Mouse (Mus musculus): ENCODE results near the gene Chek2. TPM values are rescaled to one million over a fixed set of nuclear protein-coding genes. Genes with fewer than 3 reads are reported as not detected.
A peak's percentile ranks its signal among the peaks of the same experiment; 100 is the strongest.
"Not testable (repeated sequence)": the region's sequence is repeated elsewhere in the genome, so short reads cannot be mapped to it uniquely, and the experiment has no call there.

The Chek2 gene
- polyA plus RNA-seq, 1 experiment from 2014 or later: 29.3 TPM

GRCm38 (mm10) chr5:110877666-110878505, 38.1 kb downstream of the Chek2 start:
- no peaks in the 10 kb centered on the region; the same call in 1 of the 2 replicates for H3K36me3 ChIP-seq (ENCODE audit: control insufficient read depth, insufficient read depth, low read length)
- H3K9ac ChIP-seq (ENCODE audit: low read length): no peak overlapping the region
- 77% methylated on average over 5 of the region's 5 CpGs for WGBS
- H3K4me3 ChIP-seq (ENCODE audit: low read depth, low read length): no peak overlapping the region
- H3K27me3 ChIP-seq (ENCODE audit: control insufficient read depth, insufficient read depth, low read length): no peaks in the 10 kb centered on the region
- no peaks in the 10 kb centered on the region for H3K9me3 ChIP-seq (ENCODE audit: control insufficient read depth, low read length)
- H3K27ac ChIP-seq (replicated peaks; ENCODE audit: low read depth, low read length): no peak overlapping the region
- ATAC-seq (ENCODE audit: insufficient number of reproducible peaks, low FRiP score, low TSS enrichment, low read depth) (no peak), DNase-seq (ENCODE audit: low spot score) (no peak)
- no peak overlapping the region for H3K4me2 ChIP-seq (ENCODE audit: low read depth, severe bottlenecking)
- H3K4me1 ChIP-seq (ENCODE audit: control insufficient read depth, insufficient read depth, low read length): peaks cover 11% of the 10 kb centered on the region

GRCm38 (mm10) chr5:110878526-110878925, 38.7 kb downstream of the Chek2 start:
- not testable (repeated sequence) for H3K9me3 ChIP-seq (ENCODE audit: control insufficient read depth, low read length); H3K4me3 ChIP-seq (ENCODE audit: low read depth, low read length); ATAC-seq (ENCODE audit: insufficient number of reproducible peaks, low FRiP score, low TSS enrichment, low read depth); H3K4me2 ChIP-seq (ENCODE audit: low read depth, severe bottlenecking); H3K27ac ChIP-seq (replicated peaks; ENCODE audit: low read depth, low read length); H3K9ac ChIP-seq (ENCODE audit: low read length); H3K36me3 ChIP-seq (ENCODE audit: control insufficient read depth, insufficient read depth, low read length); H3K27me3 ChIP-seq (ENCODE audit: control insufficient read depth, insufficient read depth, low read length); DNase-seq (ENCODE audit: low spot score)
- H3K4me1 ChIP-seq (ENCODE audit: control insufficient read depth, insufficient read depth, low read length): peaks cover 11% of the 10 kb centered on the region
- 97% methylated on average over 1 of the region's 1 CpGs for WGBS

- Histone ChIP-seq H3K36me3 (ENCODE audit: control insufficient read depth, insufficient read depth, low read length) (no peaks in the 10 kb centered on the region; the same call in 1 of the 2 replicates), H3K9ac (ENCODE audit: low read length) (peak overlapping the region; percentile 97), H3K4me3 (ENCODE audit: low read depth, low read length) (peak overlapping the region; percentile 85), H3K4me2 (ENCODE audit: low read depth, severe bottlenecking) (peak overlapping the region; percentile 64), H3K4me1 (ENCODE audit: control insufficient read depth, insufficient read depth, low read length) (peaks cover 11% of the 10 kb centered on the region), H3K9me3 (ENCODE audit: control insufficient read depth, low read length) (no peaks in the 10 kb centered on the region), H3K27ac (replicated peaks; ENCODE audit: low read depth, low read length) (no peak overlapping the region), H3K27me3 (ENCODE audit: control insufficient read depth, insufficient read depth, low read length) (no peaks in the 10 kb centered on the region)
- DNase-seq (ENCODE audit: low spot score) (no peak), ATAC-seq (ENCODE audit: insufficient number of reproducible peaks, low FRiP score, low TSS enrichment, low read depth) (no peak)
- 63% methylated on average over 7 of the region's 7 CpGs for WGBS
Measured at GRCm38 (mm10) chr5:110879042-110879441, 39.3 kb downstream of the Chek2 start.

- H3K9me3 ChIP-seq (ENCODE audit: control insufficient read depth, low read length): no peaks in the 10 kb centered on the region
- H3K9ac ChIP-seq (ENCODE audit: low read length): peak within 1 kb of the TSS; percentile 97
- H3K4me1 ChIP-seq (ENCODE audit: control insufficient read depth, insufficient read depth, low read length): peaks cover 11% of the 10 kb centered on the region
- peak; percentile 92 for DNase-seq (ENCODE audit: low spot score)
- H3K4me2 ChIP-seq (ENCODE audit: low read depth, severe bottlenecking): peak within 1 kb of the TSS; percentile 64
- under 1% methylated on average over 100 of the region's 101 CpGs for whole genome bisulfite sequencing
- peak within 1 kb of the TSS; percentile 85 for H3K4me3 ChIP-seq (ENCODE audit: low read depth, low read length)
- H3K36me3 ChIP-seq (ENCODE audit: control insufficient read depth, insufficient read depth, low read length): no peaks in the 10 kb centered on the region; the same call in 1 of the 2 replicates
- H3K27me3 ChIP-seq (ENCODE audit: control insufficient read depth, insufficient read depth, low read length): no peaks in the 10 kb centered on the region
- peak within 1 kb of the TSS; percentile 65 for H3K27ac ChIP-seq (replicated peaks; ENCODE audit: low read depth, low read length)
- ATAC-seq (ENCODE audit: insufficient number of reproducible peaks, low FRiP score, low TSS enrichment, low read depth): peak; percentile 78
Measured at GRCm38 (mm10) chr5:110879584-110880374, 40.0 kb downstream of the Chek2 start, which contains the start of gene Ttc28. Ttc28 (plus strand) TSS chr5:110879803.

- Histone ChIP-seq H3K27me3 (ENCODE audit: control insufficient read depth, insufficient read depth, low read length) (no peaks in the 10 kb centered on the region), H3K4me1 (ENCODE audit: control insufficient read depth, insufficient read depth, low read length) (no peaks in the 10 kb centered on the region), H3K9ac (ENCODE audit: low read length) (no peak overlapping the region), H3K9me3 (ENCODE audit: control insufficient read depth, low read length) (no peaks in the 10 kb centered on the region), H3K36me3 (ENCODE audit: control insufficient read depth, insufficient read depth, low read length) (no peaks in the 10 kb centered on the region; the same call in 1 of the 2 replicates), H3K4me2 (ENCODE audit: low read depth, severe bottlenecking) (no peak overlapping the region), H3K27ac (replicated peaks; ENCODE audit: low read depth, low read length) (no peak overlapping the region), H3K4me3 (ENCODE audit: low read depth, low read length) (no peak overlapping the region)
- DNase-seq (ENCODE audit: low spot score) (no peak), ATAC-seq (ENCODE audit: insufficient number of reproducible peaks, low FRiP score, low TSS enrichment, low read depth) (no peak)
- WGBS: 90% methylated on average over 4 of the region's 4 CpGs
Measured at GRCm38 (mm10) chr5:110888596-110888995, 48.8 kb downstream of the Chek2 start.

GRCm38 (mm10) chr5:110889945-110890344, 50.2 kb downstream of the Chek2 start:
- H3K36me3 ChIP-seq (ENCODE audit: control insufficient read depth, insufficient read depth, low read length): peaks cover 3% of the 10 kb centered on the region; the same call in 1 of the 2 replicates
- DNase-seq (ENCODE audit: low spot score): no peak
- H3K9ac ChIP-seq (ENCODE audit: low read length): no peak overlapping the region
- no peak for ATAC-seq (ENCODE audit: insufficient number of reproducible peaks, low FRiP score, low TSS enrichment, low read depth)
- 81% methylated on average over 1 of the region's 1 CpGs for WGBS
- H3K4me3 ChIP-seq (ENCODE audit: low read depth, low read length): no peak overlapping the region
- H3K4me1 ChIP-seq (ENCODE audit: control insufficient read depth, insufficient read depth, low read length): no peaks in the 10 kb centered on the region
- no peaks in the 10 kb centered on the region for H3K27me3 ChIP-seq (ENCODE audit: control insufficient read depth, insufficient read depth, low read length)
- H3K9me3 ChIP-seq (ENCODE audit: control insufficient read depth, low read length): no peaks in the 10 kb centered on the region
- H3K27ac ChIP-seq (replicated peaks; ENCODE audit: low read depth, low read length): no peak overlapping the region
- no peak overlapping the region for H3K4me2 ChIP-seq (ENCODE audit: low read depth, severe bottlenecking)

- Histone ChIP-seq H3K4me3 (ENCODE audit: low read depth, low read length) (no peak overlapping the region), H3K9me3 (ENCODE audit: control insufficient read depth, low read length) (no peaks in the 10 kb centered on the region), H3K4me2 (ENCODE audit: low read depth, severe bottlenecking) (no peak overlapping the region), H3K36me3 (ENCODE audit: control insufficient read depth, insufficient read depth, low read length) (peaks cover 5% of the 10 kb centered on the region; the same call in 1 of the 2 replicates), H3K4me1 (ENCODE audit: control insufficient read depth, insufficient read depth, low read length) (no peaks in the 10 kb centered on the region), H3K27me3 (ENCODE audit: control insufficient read depth, insufficient read depth, low read length) (no peaks in the 10 kb centered on the region), H3K9ac (ENCODE audit: low read length) (no peak overlapping the region), H3K27ac (replicated peaks; ENCODE audit: low read depth, low read length) (no peak overlapping the region)
- WGBS: 87% methylated on average over 3 of the region's 3 CpGs
- DNase-seq (ENCODE audit: low spot score): no peak
- ATAC-seq (ENCODE audit: insufficient number of reproducible peaks, low FRiP score, low TSS enrichment, low read depth): no peak
Measured at GRCm38 (mm10) chr5:110890561-110890960, 50.8 kb downstream of the Chek2 start.

GRCm38 (mm10) chr5:110897114-110897788, 57.5 kb downstream of the Chek2 start:
- H3K9ac ChIP-seq (ENCODE audit: low read length): peak overlapping the region; percentile 45
- WGBS: 52% methylated on average over 7 of the region's 7 CpGs
- H3K27me3 ChIP-seq (ENCODE audit: control insufficient read depth, insufficient read depth, low read length): no peaks in the 10 kb centered on the region
- H3K4me1 ChIP-seq (ENCODE audit: control insufficient read depth, insufficient read depth, low read length): peaks cover 9% of the 10 kb centered on the region; the same call in 1 of the 2 replicates
- no peak overlapping the region for H3K4me3 ChIP-seq (ENCODE audit: low read depth, low read length)
- H3K9me3 ChIP-seq (ENCODE audit: control insufficient read depth, low read length): no peaks in the 10 kb centered on the region
- peaks cover 5% of the 10 kb centered on the region; the same call in 1 of the 2 replicates for H3K36me3 ChIP-seq (ENCODE audit: control insufficient read depth, insufficient read depth, low read length)
- ATAC-seq (ENCODE audit: insufficient number of reproducible peaks, low FRiP score, low TSS enrichment, low read depth) (no peak), DNase-seq (ENCODE audit: low spot score) (no peak)
- no peak overlapping the region for H3K4me2 ChIP-seq (ENCODE audit: low read depth, severe bottlenecking)
- peak overlapping the region; percentile 14; the same call in 1 of the 2 replicates for H3K27ac ChIP-seq (replicated peaks; ENCODE audit: low read depth, low read length)

All from limb, embryonic 11.5 days (tissue).